ENCODE assay signal across 13 mouse cellular contexts in genomic region chr19:11157890-11158289, GRCm38 (mm10). TPM values are rescaled to one million over a fixed set of nuclear protein-coding genes. Genes with fewer than 3 reads are reported as not detected.
"Had no signal": no experiment of that assay in that cellular context is flagged by ENCODE, and none has a peak within 500 bp of the region (broad histone marks: within the 10 kb centered on the region; RNA-seq: fewer than 3 reads in every experiment).

No protein-coding gene starts in this region.

RNA-seq across cellular contexts. Expression of gene 1700025F22Rik, which starts 7.2 kb away (rescaled TPM):
- total RNA-seq: neutrophil, adult 5-6 weeks had no signal
- polyA plus RNA-seq: neural tube, embryonic 13.5 days; neural tube, embryonic 14.5 days; neural tube, embryonic 15.5 days; small intestine, adult 2 months; spleen, adult 2 months; stomach, embryonic 14.5 days; stomach, embryonic 15.5 days; stomach, embryonic 16.5 days; stomach, postnatal 0 days; thymus, adult 2 months; thymus, postnatal 0 days; urinary bladder, adult 2 months had no signal

RNA-seq across cellular contexts. Expression of gene 1700017D01Rik, which starts 27.2 kb away (rescaled TPM):
- total RNA-seq: neutrophil, adult 5-6 weeks had no signal
- polyA plus RNA-seq: neural tube, embryonic 13.5 days; neural tube, embryonic 14.5 days; neural tube, embryonic 15.5 days; small intestine, adult 2 months; spleen, adult 2 months; stomach, embryonic 14.5 days; stomach, embryonic 15.5 days; stomach, embryonic 16.5 days; stomach, postnatal 0 days; thymus, postnatal 0 days; urinary bladder, adult 2 months had no signal

RNA-seq across cellular contexts. Expression of gene Ms4a13, which starts 38.6 kb away (rescaled TPM):
- total RNA-seq: neutrophil, adult 5-6 weeks had no signal
- polyA plus RNA-seq: neural tube, embryonic 13.5 days; neural tube, embryonic 14.5 days; neural tube, embryonic 15.5 days; small intestine, adult 2 months; spleen, adult 2 months; stomach, embryonic 14.5 days; stomach, embryonic 15.5 days; stomach, embryonic 16.5 days; stomach, postnatal 0 days; thymus, adult 2 months; thymus, postnatal 0 days; urinary bladder, adult 2 months had no signal
